Mouse (Mus musculus): Measurements from ENCODE around the gene Rag1. TPM values are rescaled to one million over a fixed set of nuclear protein-coding genes. Genes with fewer than 3 reads are reported as not detected.

Rag1 gene
- polyA plus RNA-seq, 1 experiment from 2014 or later: 0.13 TPM

DNA sequence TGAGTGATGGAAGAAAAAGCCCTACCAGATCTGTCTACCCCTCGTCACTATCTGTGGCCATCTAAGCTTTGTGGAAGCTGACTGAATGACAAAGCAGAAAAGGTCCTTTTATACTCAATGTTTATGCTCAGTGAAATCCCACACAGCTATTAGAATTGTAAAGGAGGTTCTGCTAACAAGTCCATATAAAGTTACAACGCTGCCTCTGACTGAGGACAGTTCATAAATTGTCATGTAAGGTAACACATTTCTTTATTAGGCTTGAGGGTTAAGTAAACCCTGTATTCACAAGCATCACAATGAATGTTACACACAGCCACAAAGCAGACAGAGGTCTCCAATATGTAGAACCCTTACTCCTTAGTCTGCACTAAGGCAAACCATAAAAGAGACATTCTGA, 25.3 kb downstream of the Rag1 start:
- Histone ChIP-seq H3K36me3 (ENCODE audit: control insufficient read depth, insufficient read depth, low read length) (no peaks in the 10 kb centered on the region), H3K4me2 (ENCODE audit: low read length) (no peak overlapping the region), H3K27me3 (ENCODE audit: control insufficient read depth, insufficient read depth, low read depth, low read length) (no peaks in the 10 kb centered on the region), H3K9ac (ENCODE audit: low read depth, low read length) (no peak overlapping the region), H3K4me1 (ENCODE audit: control insufficient read depth, insufficient read depth, low read length) (peaks cover 5% of the 10 kb centered on the region; the same call in 1 of the 2 replicates), H3K9me3 (replicated peaks; ENCODE audit: control insufficient read depth, low read length, poor library complexity, severe bottlenecking) (no peaks in the 10 kb centered on the region), H3K4me3 (ENCODE audit: low read depth, low read length) (no peak overlapping the region), H3K27ac (ENCODE audit: low read length) (no peak overlapping the region)
- WGBS: 51% methylated on average over 2 of the region's 2 CpGs
- ATAC-seq: no peak

DNA sequence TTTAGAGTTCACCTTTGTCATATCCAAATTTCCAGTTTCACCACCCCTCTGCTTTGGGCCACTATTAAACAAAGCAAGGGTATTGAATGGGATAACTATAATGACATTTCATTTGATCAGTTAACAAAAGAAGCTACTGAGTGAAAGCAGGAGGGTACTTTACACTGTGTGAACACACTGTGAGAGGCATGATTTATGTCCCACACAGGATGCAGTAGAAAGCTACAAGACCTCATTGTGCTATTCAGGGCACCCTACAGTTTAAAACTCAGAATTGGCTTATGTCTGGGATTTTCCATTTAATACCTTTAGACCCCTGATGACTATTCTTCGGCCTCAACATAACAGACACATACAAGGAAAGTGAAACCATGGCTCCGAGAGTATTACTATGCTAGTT, 26.3 kb downstream of the Rag1 start:
- Histone ChIP-seq H3K27ac (ENCODE audit: low read length) (no peak overlapping the region), H3K9me3 (replicated peaks; ENCODE audit: control insufficient read depth, low read length, poor library complexity, severe bottlenecking) (no peaks in the 10 kb centered on the region), H3K9ac (ENCODE audit: low read depth, low read length) (no peak overlapping the region), H3K4me2 (ENCODE audit: low read length) (no peak overlapping the region), H3K27me3 (ENCODE audit: control insufficient read depth, insufficient read depth, low read depth, low read length) (no peaks in the 10 kb centered on the region), H3K4me3 (ENCODE audit: low read depth, low read length) (no peak overlapping the region), H3K36me3 (ENCODE audit: control insufficient read depth, insufficient read depth, low read length) (no peaks in the 10 kb centered on the region), H3K4me1 (ENCODE audit: control insufficient read depth, insufficient read depth, low read length) (peaks cover 3% of the 10 kb centered on the region; the same call in 1 of the 2 replicates)
- no peak for ATAC-seq
- WGBS: 51% methylated on average over 2 of the region's 2 CpGs

DNA sequence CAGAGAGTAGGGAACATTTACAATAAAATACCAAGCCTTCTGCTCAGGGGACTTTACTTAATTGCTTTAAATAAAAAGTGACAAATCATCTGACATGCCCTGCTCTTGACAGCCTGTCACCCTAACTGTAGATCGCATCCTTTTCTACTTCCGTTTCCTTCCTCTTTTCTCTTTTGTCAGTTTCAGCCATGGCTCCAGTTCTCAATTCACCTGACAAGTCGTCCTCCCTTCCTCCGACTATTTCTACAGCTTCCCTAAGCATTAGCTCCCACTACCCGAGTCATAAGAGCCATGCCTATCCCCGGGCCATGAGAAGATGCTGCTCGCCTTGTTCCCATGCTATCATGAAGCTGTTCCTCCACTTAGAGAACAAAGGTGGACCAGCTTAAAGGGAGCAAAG, 27.7 kb downstream of the Rag1 start:
- Histone ChIP-seq H3K4me3 (ENCODE audit: low read depth, low read length) (no peak overlapping the region), H3K4me1 (ENCODE audit: control insufficient read depth, insufficient read depth, low read length) (no peaks in the 10 kb centered on the region), H3K9me3 (replicated peaks; ENCODE audit: control insufficient read depth, low read length, poor library complexity, severe bottlenecking) (no peaks in the 10 kb centered on the region), H3K4me2 (ENCODE audit: low read length) (no peak overlapping the region), H3K27me3 (ENCODE audit: control insufficient read depth, insufficient read depth, low read depth, low read length) (no peaks in the 10 kb centered on the region), H3K36me3 (ENCODE audit: control insufficient read depth, insufficient read depth, low read length) (no peaks in the 10 kb centered on the region), H3K9ac (ENCODE audit: low read depth, low read length) (no peak overlapping the region), H3K27ac (ENCODE audit: low read length) (no peak overlapping the region)
- ATAC-seq: no peak
- WGBS: 61% methylated on average over 7 of the region's 7 CpGs

DNA sequence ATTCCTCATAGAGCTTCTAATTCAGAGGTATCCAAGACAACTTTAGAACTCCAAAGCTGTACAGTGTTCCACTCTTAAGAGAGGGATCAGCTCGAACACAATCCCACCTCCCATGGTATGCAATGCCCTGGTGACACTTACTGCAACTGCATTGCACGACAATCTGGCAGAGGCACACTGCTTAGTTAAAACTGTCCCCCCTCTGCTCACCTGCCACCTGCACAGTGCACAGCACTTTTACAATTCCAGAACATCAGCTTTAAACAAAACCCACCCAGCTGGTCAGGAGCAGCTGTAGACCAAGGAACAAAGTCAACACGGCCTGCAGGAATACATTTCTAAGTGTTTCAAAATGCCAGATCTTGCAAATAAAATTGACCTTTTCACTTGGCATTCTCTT, 28.4 kb downstream of the Rag1 start:
- WGBS: 68% methylated on average over 3 of the region's 3 CpGs

DNA sequence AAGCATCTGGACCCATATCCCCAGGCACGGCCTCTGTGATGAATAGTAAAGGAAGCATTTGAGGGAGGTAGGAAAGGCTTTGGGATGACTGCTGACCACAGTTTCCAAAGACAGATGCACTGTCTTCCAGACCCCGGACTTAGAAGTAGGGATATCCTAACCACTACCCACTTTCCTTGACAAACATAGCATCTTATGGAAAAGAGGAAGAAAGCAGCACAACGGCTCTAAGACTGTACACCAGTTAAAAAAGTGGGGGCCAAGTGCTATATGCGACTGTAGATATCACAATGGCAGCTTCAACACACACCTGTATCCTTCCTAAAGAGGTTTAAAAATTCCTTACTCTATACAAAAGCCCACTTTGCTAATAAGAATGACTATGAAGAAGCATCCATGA, 30.9 kb downstream of the Rag1 start:
- H3K4me1 ChIP-seq (ENCODE audit: control insufficient read depth, insufficient read depth, low read length): 0 out of 2 replicates have a peak, but pooled peaks cover 3% of the 10 kb centered on the region
- no peaks in the 10 kb centered on the region for H3K27me3 ChIP-seq (ENCODE audit: control insufficient read depth, insufficient read depth, low read depth, low read length)
- H3K9me3 ChIP-seq (replicated peaks; ENCODE audit: control insufficient read depth, low read length, poor library complexity, severe bottlenecking): no peaks in the 10 kb centered on the region
- H3K4me2 ChIP-seq (ENCODE audit: low read length): no peak overlapping the region
- ATAC-seq: no peak
- WGBS: 86% methylated on average over 4 of the region's 4 CpGs
- H3K36me3 ChIP-seq (ENCODE audit: control insufficient read depth, insufficient read depth, low read length): no peaks in the 10 kb centered on the region
- H3K9ac ChIP-seq (ENCODE audit: low read depth, low read length): no peak overlapping the region
- no peak overlapping the region for H3K4me3 ChIP-seq (ENCODE audit: low read depth, low read length)
- H3K27ac ChIP-seq (ENCODE audit: low read length): no peak overlapping the region

More for the DNA sequence above, 28.4 kb downstream of the Rag1 start:
- Histone ChIP-seq H3K27ac (ENCODE audit: low read length) (no peak overlapping the region), H3K4me2 (ENCODE audit: low read length) (no peak overlapping the region), H3K27me3 (ENCODE audit: control insufficient read depth, insufficient read depth, low read depth, low read length) (no peaks in the 10 kb centered on the region), H3K36me3 (ENCODE audit: control insufficient read depth, insufficient read depth, low read length) (no peaks in the 10 kb centered on the region), H3K9me3 (replicated peaks; ENCODE audit: control insufficient read depth, low read length, poor library complexity, severe bottlenecking) (no peaks in the 10 kb centered on the region), H3K4me1 (ENCODE audit: control insufficient read depth, insufficient read depth, low read length) (0 out of 2 replicates have a peak, but pooled peaks cover 3% of the 10 kb centered on the region), H3K4me3 (ENCODE audit: low read depth, low read length) (no peak overlapping the region), H3K9ac (ENCODE audit: low read depth, low read length) (no peak overlapping the region)
- ATAC-seq: no peak

DNA sequence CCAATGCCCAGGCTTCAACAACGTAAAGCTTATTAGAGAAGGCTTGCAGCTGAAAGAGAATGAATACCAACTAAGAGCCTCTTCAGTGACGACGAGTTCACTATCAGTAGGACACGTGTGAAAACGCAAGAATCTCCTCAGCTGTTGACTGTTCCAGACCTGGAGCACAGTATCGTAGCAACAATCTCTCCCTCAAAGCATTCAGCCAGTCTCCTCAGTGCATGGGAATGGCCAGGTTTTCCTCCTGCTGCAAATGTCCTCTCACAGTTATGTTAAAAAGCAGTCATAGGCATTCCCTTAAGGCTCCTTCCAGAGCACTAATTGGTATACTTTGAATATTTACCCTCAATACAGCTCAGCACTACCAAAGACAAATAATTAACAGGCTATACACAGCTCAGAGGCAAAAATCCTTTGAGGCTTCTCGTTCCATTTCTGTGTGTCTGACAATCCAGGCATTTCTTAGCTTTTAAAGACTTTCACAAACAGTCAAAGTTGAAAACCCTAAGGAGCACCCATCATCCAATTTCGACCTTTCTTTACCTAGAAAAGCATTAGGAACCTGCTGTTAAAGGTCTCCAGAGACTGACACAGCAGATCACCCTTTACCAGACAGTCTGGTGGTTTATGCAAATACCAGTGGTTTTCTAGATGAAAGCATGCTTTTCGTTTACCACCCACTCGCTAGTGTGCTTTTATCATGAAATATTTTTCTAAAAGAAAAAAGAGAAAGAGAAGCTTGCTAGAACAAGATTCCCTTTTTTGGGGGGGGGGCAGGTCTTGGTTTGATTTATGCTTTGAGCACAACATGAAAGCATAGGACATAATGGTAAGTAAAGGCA, 33.6 kb downstream of the Rag1 start:
- Histone ChIP-seq H3K27ac (ENCODE audit: low read length) (no peak overlapping the region), H3K4me2 (ENCODE audit: low read length) (no peak overlapping the region), H3K36me3 (ENCODE audit: control insufficient read depth, insufficient read depth, low read length) (no peaks in the 10 kb centered on the region), H3K9me3 (replicated peaks; ENCODE audit: control insufficient read depth, low read length, poor library complexity, severe bottlenecking) (no peaks in the 10 kb centered on the region), H3K4me1 (ENCODE audit: control insufficient read depth, insufficient read depth, low read length) (0 out of 2 replicates have a peak, but pooled peaks cover 3% of the 10 kb centered on the region), H3K4me3 (ENCODE audit: low read depth, low read length) (no peak overlapping the region), H3K9ac (ENCODE audit: low read depth, low read length) (no peak overlapping the region), H3K27me3 (ENCODE audit: control insufficient read depth, insufficient read depth, low read depth, low read length) (no peaks in the 10 kb centered on the region)
- ATAC-seq: peak; percentile 73
- WGBS: 57% methylated on average over 10 of the region's 10 CpGs

DNA sequence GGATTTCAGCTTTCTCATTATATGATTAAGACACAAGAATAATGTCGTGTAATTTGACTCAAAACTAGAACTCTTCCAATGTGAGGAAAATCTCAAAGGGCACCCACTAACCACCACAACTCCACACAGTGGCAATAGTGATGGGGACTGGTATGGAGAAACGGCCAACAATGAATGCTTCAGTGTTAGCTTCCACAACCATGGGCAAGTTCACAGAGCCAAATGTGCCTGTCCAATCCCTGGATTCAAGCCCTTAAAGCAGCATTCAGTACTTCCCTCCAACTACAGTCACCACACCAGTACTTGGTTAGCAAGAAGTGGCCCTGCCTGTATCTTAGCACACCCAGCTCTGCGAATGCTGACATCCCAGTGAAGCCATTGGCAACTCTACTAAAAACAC, 38.4 kb downstream of the Rag1 start:
- Histone ChIP-seq H3K4me3 (ENCODE audit: low read depth, low read length) (no peak overlapping the region), H3K27ac (ENCODE audit: low read length) (no peak overlapping the region), H3K9ac (ENCODE audit: low read depth, low read length) (no peak overlapping the region), H3K4me1 (ENCODE audit: control insufficient read depth, insufficient read depth, low read length) (no peaks in the 10 kb centered on the region), H3K36me3 (ENCODE audit: control insufficient read depth, insufficient read depth, low read length) (no peaks in the 10 kb centered on the region), H3K4me2 (ENCODE audit: low read length) (no peak overlapping the region), H3K27me3 (ENCODE audit: control insufficient read depth, insufficient read depth, low read depth, low read length) (no peaks in the 10 kb centered on the region), H3K9me3 (replicated peaks; ENCODE audit: control insufficient read depth, low read length, poor library complexity, severe bottlenecking) (no peaks in the 10 kb centered on the region)
- WGBS: 92% methylated on average over 3 of the region's 3 CpGs
- no peak for ATAC-seq

DNA sequence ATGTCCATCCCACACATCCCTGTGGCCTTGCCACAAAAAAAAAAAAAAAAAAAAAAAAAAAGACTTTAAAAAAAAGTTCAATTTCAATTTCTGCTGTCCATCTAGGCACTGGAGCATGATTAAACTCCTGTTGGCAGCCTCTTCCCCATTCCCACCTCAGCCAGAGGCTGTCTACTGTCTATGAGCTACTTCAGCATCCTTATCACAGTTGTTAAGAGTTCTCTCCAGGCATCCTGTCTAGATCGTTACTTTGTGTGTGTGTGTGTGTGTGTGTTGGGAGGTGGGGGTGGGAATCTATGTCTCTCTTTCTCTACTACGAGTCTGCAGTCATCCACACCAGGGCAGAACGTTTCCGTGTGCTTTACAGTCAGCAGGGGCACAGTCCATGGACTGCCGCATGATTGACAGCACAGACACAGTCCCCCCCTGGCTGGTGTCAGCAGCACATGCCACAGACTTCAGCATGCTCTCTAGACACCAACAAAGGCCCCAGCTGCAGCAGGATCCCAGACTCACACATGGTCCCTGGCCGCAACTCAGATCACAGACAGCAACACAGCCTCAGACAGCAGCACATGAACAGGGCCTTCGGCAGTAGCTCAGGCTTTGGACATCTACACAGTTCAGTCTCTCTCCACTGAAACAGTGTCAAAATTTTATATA, 40.9 kb downstream of the Rag1 start:
- WGBS: 36% methylated on average over 7 of the region's 7 CpGs
- no peaks in the 10 kb centered on the region for H3K4me1 ChIP-seq (ENCODE audit: control insufficient read depth, insufficient read depth, low read length)
- no peak overlapping the region for H3K27ac ChIP-seq (ENCODE audit: low read length)
- H3K36me3 ChIP-seq (ENCODE audit: control insufficient read depth, insufficient read depth, low read length): no peaks in the 10 kb centered on the region
- no peak overlapping the region for H3K4me3 ChIP-seq (ENCODE audit: low read depth, low read length)
- no peaks in the 10 kb centered on the region for H3K27me3 ChIP-seq (ENCODE audit: control insufficient read depth, insufficient read depth, low read depth, low read length)
- peak; percentile 71 for ATAC-seq
- no peak overlapping the region for H3K4me2 ChIP-seq (ENCODE audit: low read length)
- H3K9me3 ChIP-seq (replicated peaks; ENCODE audit: control insufficient read depth, low read length, poor library complexity, severe bottlenecking): no peaks in the 10 kb centered on the region
- no peak overlapping the region for H3K9ac ChIP-seq (ENCODE audit: low read depth, low read length)

DNA sequence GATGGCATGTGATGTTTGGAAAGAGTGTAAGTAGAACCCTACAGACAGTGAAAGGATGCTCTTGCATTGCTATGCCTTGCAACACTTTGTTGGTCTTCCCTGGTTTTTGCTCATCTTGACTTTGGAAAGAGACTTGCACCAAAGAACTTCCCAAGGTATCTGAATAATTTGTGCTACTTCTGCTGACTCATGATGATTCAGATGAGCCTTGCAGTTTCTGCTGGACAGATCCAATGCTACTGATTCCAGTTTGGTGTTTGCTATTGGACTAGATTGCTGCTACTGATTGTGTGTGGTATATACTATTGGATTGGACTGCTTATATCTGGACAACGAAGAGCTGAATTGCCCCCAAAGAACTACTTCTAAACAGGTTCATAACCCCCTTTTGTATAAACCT, 46.2 kb downstream of the Rag1 start:
- WGBS: 97% methylated on average over 1 of the region's 1 CpGs
- no peaks in the 10 kb centered on the region for H3K9me3 ChIP-seq (replicated peaks; ENCODE audit: control insufficient read depth, low read length, poor library complexity, severe bottlenecking)
- no peak overlapping the region for H3K27ac ChIP-seq (ENCODE audit: low read length)
- H3K9ac ChIP-seq (ENCODE audit: low read depth, low read length): no peak overlapping the region
- H3K36me3 ChIP-seq (ENCODE audit: control insufficient read depth, insufficient read depth, low read length): no peaks in the 10 kb centered on the region
- ATAC-seq: no peak
- H3K27me3 ChIP-seq (ENCODE audit: control insufficient read depth, insufficient read depth, low read depth, low read length): no peaks in the 10 kb centered on the region
- H3K4me1 ChIP-seq (ENCODE audit: control insufficient read depth, insufficient read depth, low read length): peaks cover 21% of the 10 kb centered on the region
- H3K4me2 ChIP-seq (ENCODE audit: low read length): no peak overlapping the region
- H3K4me3 ChIP-seq (ENCODE audit: low read depth, low read length): no peak overlapping the region
